ENCODE assay signal across 30 mouse cellular contexts in the genomic region with DNA sequence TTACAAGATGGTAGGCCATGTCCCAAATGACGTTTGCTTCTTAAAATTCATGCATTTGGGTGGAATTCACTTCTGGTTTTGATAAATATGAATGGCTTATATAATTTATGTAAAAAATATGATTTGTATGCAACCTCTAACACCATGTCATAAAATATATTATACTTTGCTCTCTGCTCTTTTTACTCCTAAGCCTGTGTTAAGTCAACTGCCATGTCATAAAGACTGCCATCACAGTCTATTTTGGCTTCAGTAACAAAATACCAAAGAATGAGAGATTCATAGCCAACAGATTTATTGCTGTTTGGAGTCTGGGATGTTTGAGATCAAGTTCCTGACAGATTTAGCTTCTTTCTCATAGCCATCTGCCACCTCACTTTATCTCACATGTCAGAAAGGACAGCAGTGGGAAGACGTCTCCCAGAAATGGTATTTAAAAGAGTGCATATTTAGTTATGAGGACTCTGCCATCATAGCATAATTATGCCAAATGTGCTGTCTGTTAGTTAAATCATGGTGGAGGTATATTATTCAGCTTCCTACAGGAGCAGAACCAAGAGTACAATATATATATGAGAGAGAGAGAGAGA.
A peak's percentile ranks its signal among the peaks of the same experiment; 100 is the strongest.
DNase-seq lines count a peak whose midpoint lies in the region; ATAC-seq and TF ChIP-seq lines count a peak whose summit lies in the region.
"Had no signal": no experiment of that assay in that cellular context is flagged by ENCODE, and none has a peak within 500 bp of the region (broad histone marks: within the 10 kb centered on the region; RNA-seq: fewer than 3 reads in every experiment).

No protein-coding gene starts in this region.

- no peaks in the 10 kb centered on the region for H3K4me1 ChIP-seq in forebrain, embryonic 16.5 days (replicated peaks; ENCODE audit: control insufficient read depth, insufficient read depth, low read length)
- no peaks in the 10 kb centered on the region for H3K4me1 ChIP-seq in midbrain, embryonic 16.5 days (ENCODE audit: control insufficient read depth, insufficient read depth, low read length)
- H3K4me1 ChIP-seq: embryonic facial prominence, embryonic 12.5 days; hindbrain, embryonic 10.5 days; hindbrain, embryonic 15.5 days; limb, embryonic 10.5 days; limb, embryonic 15.5 days; liver, embryonic 13.5 days; megakaryocyte, embryonic 14.5 days; midbrain, embryonic 13.5 days had no signal

- H3K9me3 ChIP-seq in forebrain, embryonic 16.5 days (ENCODE audit: control insufficient read depth, low read length): no peaks in the 10 kb centered on the region
- H3K9me3 ChIP-seq in midbrain, embryonic 16.5 days (replicated peaks; ENCODE audit: control insufficient read depth, low read length, poor library complexity, severe bottlenecking): no peaks in the 10 kb centered on the region
- H3K9me3 ChIP-seq: embryonic facial prominence, embryonic 12.5 days; hindbrain, embryonic 10.5 days; hindbrain, embryonic 15.5 days; limb, embryonic 10.5 days; limb, embryonic 15.5 days; liver, embryonic 13.5 days; megakaryocyte, embryonic 14.5 days; midbrain, embryonic 13.5 days had no signal

- no peak overlapping the region for H3K4me2 ChIP-seq in forebrain, embryonic 16.5 days (ENCODE audit: low read length)
- H3K4me2 ChIP-seq in midbrain, embryonic 16.5 days (ENCODE audit: low read length): no peak overlapping the region
- H3K4me2 ChIP-seq: embryonic facial prominence, embryonic 12.5 days; hindbrain, embryonic 15.5 days; limb, embryonic 15.5 days; liver, embryonic 13.5 days; midbrain, embryonic 13.5 days had no signal

- 59% methylated on average over 2 of the region's 2 CpGs for WGBS in forebrain, embryonic 16.5 days
- 77% methylated on average over 2 of the region's 2 CpGs for WGBS in midbrain, embryonic 16.5 days

- H3K9ac ChIP-seq in forebrain, embryonic 16.5 days (replicated peaks; ENCODE audit: low read depth, low read length): no peak overlapping the region
- no peak overlapping the region for H3K9ac ChIP-seq in midbrain, embryonic 16.5 days (ENCODE audit: low read depth, low read length)
- H3K9ac ChIP-seq: embryonic facial prominence, embryonic 12.5 days; hindbrain, embryonic 15.5 days; limb, embryonic 15.5 days; liver, embryonic 13.5 days; midbrain, embryonic 13.5 days had no signal

- no peak for TF ChIP-seq CTCF in brain, embryonic 14.5 days (IDR thresholded peaks at IDR 0.05; ENCODE audit: borderline replicate concordance, extremely low read depth, insufficient read depth, insufficient read length)

- peak; percentile 38 to 58 for DNase-seq in frontal cortex, adult 2 months (ENCODE audit: extremely low spot score in 1 of 2, low spot score in 1 of 2)
- DNase-seq in frontal cortex, postnatal 25 days (ENCODE audit: low spot score in 2 of 2): no peak
- DNase-seq in layer of hippocampus, adult 9-11 months: peak; percentile 38
- no peak for DNase-seq in layer of hippocampus, adult 9-10 months (ENCODE audit: low spot score)
- peak; percentile 62 for DNase-seq in brain, embryonic 14.5 days (ENCODE audit: low read depth)
- no peak for DNase-seq in urinary bladder, postnatal 10 days (ENCODE audit: low spot score)
- DNase-seq: adrenal gland, postnatal 36 days; B cell, adult 2 months; cerebellum, adult 11-12 months; cerebellum, adult 9-11 months; embryo, embryonic 11 days; gastrocnemius, postnatal 10 days; heart, postnatal 14 days; kidney, adult 11 months; kidney, postnatal 25 days; liver, embryonic 13.5 days; lung, adult 18-20 months; lung, postnatal 4 days; thymus, postnatal 4 days had no signal

- no peak overlapping the region for H3K4me3 ChIP-seq in forebrain, embryonic 16.5 days (replicated peaks; ENCODE audit: low read length)
- H3K4me3 ChIP-seq in midbrain, embryonic 16.5 days (ENCODE audit: low read depth, low read length): no peak overlapping the region
- H3K4me3 ChIP-seq: embryonic facial prominence, embryonic 12.5 days; hindbrain, embryonic 10.5 days; hindbrain, embryonic 15.5 days; limb, embryonic 10.5 days; limb, embryonic 15.5 days; liver, embryonic 13.5 days; megakaryocyte, embryonic 14.5 days; midbrain, embryonic 13.5 days had no signal

- no peaks in the 10 kb centered on the region for H3K27me3 ChIP-seq in forebrain, embryonic 16.5 days (replicated peaks; ENCODE audit: control insufficient read depth, insufficient read depth, low read length)
- H3K27me3 ChIP-seq in midbrain, embryonic 16.5 days (ENCODE audit: control insufficient read depth, insufficient read depth, low read depth, low read length): no peaks in the 10 kb centered on the region
- H3K27me3 ChIP-seq: embryonic facial prominence, embryonic 12.5 days; hindbrain, embryonic 15.5 days; limb, embryonic 15.5 days; liver, embryonic 13.5 days; megakaryocyte, embryonic 14.5 days; midbrain, embryonic 13.5 days had no signal

- no peak for TF ChIP-seq POLR2A in brain, embryonic 14.5 days (IDR thresholded peaks at IDR 0.05; ENCODE audit: borderline replicate concordance, extremely low read depth, insufficient read depth, insufficient read length, poor library complexity, severe bottlenecking)

- no peaks in the 10 kb centered on the region for H3K36me3 ChIP-seq in forebrain, embryonic 16.5 days (ENCODE audit: control insufficient read depth, insufficient read depth)
- H3K36me3 ChIP-seq in midbrain, embryonic 16.5 days (ENCODE audit: control insufficient read depth, insufficient read depth, low read length): no peaks in the 10 kb centered on the region
- H3K36me3 ChIP-seq: embryonic facial prominence, embryonic 12.5 days; hindbrain, embryonic 10.5 days; hindbrain, embryonic 15.5 days; limb, embryonic 10.5 days; limb, embryonic 15.5 days; liver, embryonic 13.5 days; midbrain, embryonic 13.5 days had no signal

- ATAC-seq in forebrain, embryonic 16.5 days: peak; percentile 85
- no peak for ATAC-seq in midbrain, embryonic 16.5 days
- ATAC-seq: inflammation-experienced regulatory T-cells, adult 6 months; lung, postnatal 0 days; midbrain, embryonic 13.5 days had no signal

- no peak overlapping the region for H3K27ac ChIP-seq in forebrain, embryonic 16.5 days (ENCODE audit: low read length)
- H3K27ac ChIP-seq in midbrain, embryonic 16.5 days (ENCODE audit: low read length): no peak overlapping the region
- H3K27ac ChIP-seq: embryonic facial prominence, embryonic 12.5 days; hindbrain, embryonic 10.5 days; hindbrain, embryonic 15.5 days; limb, embryonic 10.5 days; limb, embryonic 15.5 days; liver, embryonic 13.5 days; midbrain, embryonic 13.5 days had no signal

Comparison
In these comparisons a context has a peak if more than half of its experiments do, and no peak if none do; other contexts are left out.
1. DNase-seq: peak in frontal cortex, adult 2 months (2 of 2), layer of hippocampus, adult 9-11 months (single experiment) and brain, embryonic 14.5 days (single experiment); none in frontal cortex, postnatal 25 days (0 of 2), layer of hippocampus, adult 9-10 months (single experiment) and urinary bladder, postnatal 10 days (single experiment).